Mouse (Mus musculus) intestine, postnatal 0 days (tissue): Measurements from ENCODE around the gene Iscu. TPM values are rescaled to one million over a fixed set of nuclear protein-coding genes. Genes with fewer than 3 reads are reported as not detected.

Experiments used
- ATAC-seq: fragments of 200-750 bp; cut with Nextera tagmentation; 2 replicates; pipeline ENCODE4 v1.8.0; 2017; ENCODE audit warnings: mild to moderate bottlenecking, moderate TSS enrichment, moderate library complexity
- H3K27ac ChIP-seq: fragments of 300-500 bp; sonication (generic); 2 replicates; pipeline ENCODE4 v1.5.1; 2014; ENCODE audit warnings: mild to moderate bottlenecking, low read depth, low read length, moderate library complexity
- H3K27me3 ChIP-seq: fragments of 300-500 bp; sonication (generic); replicated peaks from 2 replicates; pipeline ENCODE4 v1.6.1; 2014; ENCODE audit warnings: low read length, mixed read lengths; ENCODE audit not compliant: control insufficient read depth, insufficient read depth
- H3K36me3 ChIP-seq: fragments of 300-500 bp; sonication (generic); 2 replicates; pipeline ENCODE4 v1.6.1; 2014; ENCODE audit warnings: mild to moderate bottlenecking, moderate library complexity; ENCODE audit not compliant: control insufficient read depth, insufficient read depth
- H3K4me1 ChIP-seq: fragments of 300-500 bp; sonication (generic); replicated peaks from 2 replicates; pipeline ENCODE4 v1.6.1; 2014; ENCODE audit warnings: antibody characterized with exemption, low read length, mixed read lengths; ENCODE audit not compliant: control insufficient read depth, insufficient read depth
- H3K4me2 ChIP-seq: fragments of 300-500 bp; sonication (generic); replicated peaks from 2 replicates; pipeline ENCODE4 v1.6.1; 2014; ENCODE audit warnings: low read depth, mild to moderate bottlenecking, moderate library complexity
- H3K4me3 ChIP-seq: fragments of 300-500 bp; sonication (generic); 2 replicates; pipeline ENCODE4 v1.5.1; 2014; ENCODE audit warnings: low read depth, low read length
- H3K9ac ChIP-seq: fragments of 300-500 bp; sonication (generic); 2 replicates; pipeline ENCODE4 v1.6.1; 2014; ENCODE audit warnings: mild to moderate bottlenecking, low read depth, low read length
- H3K9me3 ChIP-seq: fragments of 300-500 bp; sonication (generic); 2 replicates; pipeline ENCODE4 v1.6.1; 2016; ENCODE audit warnings: mixed run types; ENCODE audit not compliant: control insufficient read depth
- CTCF ChIP-seq: sonication (generic); IDR thresholded peaks from 2 replicates; pipeline ENCODE4 v1.5.1; 2016; ENCODE audit warnings: low read depth, mild to moderate bottlenecking, control low read depth, antibody characterized with exemption, moderate library complexity
- WGBS: fragments of 180-500 bp; shearing (Covaris S2); extraction: QIAGEN DNeasy Blood & Tissue Kit; methylation state at CpG from one replicate; pipeline ENCODE4 v1.1.7; 2014; 5-methylcytosine and 5-hydroxymethylcytosine counted together
- polyA plus RNA-seq: library from polyadenylated mRNA; unstranded; fragments of >200 nt; fragmentation: Nextera tagmentation; extraction: Ambion mirVana; gene quantifications from 2 replicates; pipeline ENCODE4 v1.2.1, GENCODE M21; 2015

Gene Iscu
- polyA plus RNA-seq, 1 experiment from 2014 or later: 145 TPM

DNA sequence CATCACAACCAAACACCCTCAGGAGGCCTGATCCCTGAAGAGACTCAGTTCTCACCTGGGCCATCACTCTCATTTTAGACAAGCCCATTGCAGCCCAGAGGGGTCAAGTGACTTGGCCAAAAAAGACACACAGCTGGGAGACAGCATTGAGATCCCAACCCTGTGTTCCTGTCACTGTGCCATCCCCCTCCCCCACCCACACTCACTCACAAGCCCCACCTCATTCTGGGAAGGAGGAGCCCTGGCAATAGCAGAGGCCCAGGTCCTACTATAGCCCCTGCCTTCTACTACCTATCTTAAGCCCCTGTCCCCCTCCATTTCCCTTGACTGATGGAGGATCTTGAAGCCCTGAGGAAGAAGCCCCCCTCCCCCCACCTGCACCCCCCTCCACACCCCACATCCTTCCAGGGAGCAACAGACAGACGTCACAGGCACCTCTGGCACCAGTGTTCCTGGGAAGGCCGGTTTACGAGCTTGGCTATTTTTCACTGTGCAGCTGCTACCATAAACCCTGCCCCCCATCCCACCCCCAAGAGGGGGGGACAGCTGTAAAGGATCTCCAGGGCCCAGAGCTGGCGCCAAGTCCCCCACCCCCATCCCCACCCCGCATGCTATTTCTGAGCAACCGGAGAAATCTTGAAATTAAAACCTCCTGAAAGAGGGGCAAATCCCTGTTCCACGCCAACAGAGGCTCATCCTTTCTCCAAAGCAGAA is 16.7 kb downstream of the Iscu start:
- WGBS: 40% methylated on average over 7 of the region's 7 CpGs
- no peak overlapping the region for H3K4me3 ChIP-seq
- TF ChIP-seq CTCF: no peak
- H3K9me3 ChIP-seq: no peaks in the 10 kb centered on the region
- H3K4me1 ChIP-seq: 0 out of 2 replicates have a peak, but pooled peaks cover 2% of the 10 kb centered on the region
- no peaks in the 10 kb centered on the region for H3K27me3 ChIP-seq
- H3K36me3 ChIP-seq: no peaks in the 10 kb centered on the region
- no peak for ATAC-seq
- H3K9ac ChIP-seq: no peak overlapping the region
- H3K4me2 ChIP-seq: no peak overlapping the region
- H3K27ac ChIP-seq: no peak overlapping the region

DNA sequence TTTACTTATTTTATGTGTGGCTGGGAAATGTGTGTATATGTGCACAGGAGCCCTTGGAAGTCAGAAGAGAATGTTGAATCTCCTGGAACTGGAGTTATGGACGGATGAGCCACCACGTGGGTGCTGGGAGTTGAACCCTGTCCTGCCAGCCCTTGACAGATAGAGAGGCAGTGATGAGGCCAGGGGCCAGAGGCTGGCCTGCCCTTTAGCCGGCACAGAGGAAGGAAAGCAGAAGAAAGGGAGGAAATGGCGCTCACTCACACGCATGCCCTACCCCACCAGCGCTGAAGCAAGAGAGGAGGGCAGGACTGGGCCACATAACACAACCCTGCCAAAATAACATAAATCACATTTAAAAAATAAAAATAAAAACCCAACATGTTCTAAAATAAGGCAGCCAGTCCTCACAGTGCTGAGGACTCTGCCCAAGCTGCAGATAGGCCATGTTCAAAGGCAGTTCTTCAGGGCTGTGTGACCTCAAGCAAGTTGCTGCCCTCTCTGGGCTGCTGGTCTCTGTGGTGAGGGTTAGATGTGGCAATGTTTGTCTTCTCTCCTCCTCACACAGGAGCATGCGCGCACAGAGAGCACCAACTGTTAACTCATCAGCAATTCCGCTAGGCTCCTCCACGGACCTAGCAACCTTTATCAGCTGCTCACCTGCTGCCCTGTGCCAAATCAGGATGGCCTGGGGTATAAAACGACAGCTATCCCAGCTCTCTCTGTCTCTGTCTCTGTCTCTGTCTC is 18.1 kb downstream of the Iscu start:
- H3K4me3 ChIP-seq: no peak overlapping the region
- no peak overlapping the region for H3K27ac ChIP-seq
- H3K4me1 ChIP-seq: 0 out of 2 replicates have a peak, but pooled peaks cover 2% of the 10 kb centered on the region
- no peak for ATAC-seq
- no peak overlapping the region for H3K9ac ChIP-seq
- H3K4me2 ChIP-seq: no peak overlapping the region
- 37% methylated on average over 10 of the region's 11 CpGs for WGBS
- TF ChIP-seq CTCF: no peak
- 0 out of 2 replicates have a peak, but pooled peaks cover 5% of the 10 kb centered on the region for H3K36me3 ChIP-seq
- no peaks in the 10 kb centered on the region for H3K27me3 ChIP-seq
- H3K9me3 ChIP-seq: no peaks in the 10 kb centered on the region

DNA sequence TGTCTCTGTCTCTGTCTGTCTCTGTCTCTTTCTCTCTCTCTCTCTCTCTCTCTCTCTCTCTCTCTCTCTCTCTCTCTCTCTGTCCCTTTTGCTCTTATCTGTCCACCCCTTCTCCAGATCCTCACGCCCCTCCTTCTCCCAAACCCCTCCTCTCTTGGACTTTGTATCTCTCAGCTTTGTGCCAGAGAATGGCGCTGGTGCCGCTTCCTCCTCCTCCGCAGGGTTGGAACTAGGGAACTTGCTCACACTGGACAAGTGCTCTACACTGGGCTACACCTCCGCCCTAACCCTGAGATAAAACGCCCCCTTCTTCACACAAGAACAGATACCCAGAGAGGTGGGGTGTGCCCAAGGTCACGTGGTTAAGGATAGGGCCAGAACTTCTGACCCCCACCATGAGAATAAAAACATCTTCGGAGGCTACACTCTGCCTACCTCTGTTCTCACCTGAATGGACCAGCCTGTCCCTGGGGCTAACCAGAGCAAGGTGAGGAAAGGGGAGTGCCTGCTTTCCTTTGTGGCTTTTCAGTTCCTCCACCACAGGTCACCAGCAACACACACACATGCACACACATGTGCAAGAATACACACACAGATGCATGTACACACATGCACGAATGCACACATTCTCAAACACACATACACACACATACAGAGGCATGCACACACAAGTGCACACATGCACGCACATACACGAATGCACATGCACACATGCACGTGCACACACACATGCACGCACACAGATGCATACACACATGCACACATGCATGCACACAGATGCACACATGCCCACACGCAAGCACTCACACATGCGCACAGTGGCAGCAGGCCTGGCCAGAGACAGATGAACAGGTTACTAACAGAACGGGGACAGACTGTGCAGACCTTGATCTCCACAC is 18.9 kb downstream of the Iscu start:
- H3K27me3 ChIP-seq: no peaks in the 10 kb centered on the region
- H3K36me3 ChIP-seq: 0 out of 2 replicates have a peak, but pooled peaks cover 5% of the 10 kb centered on the region
- no peak for TF ChIP-seq CTCF
- ATAC-seq: 0 out of 2 replicates have a peak, but pooled peaks have one; percentile 37
- H3K9ac ChIP-seq: no peak overlapping the region
- no peak overlapping the region for H3K4me3 ChIP-seq
- no peak overlapping the region for H3K4me2 ChIP-seq
- 0 out of 2 replicates have a peak, but pooled peaks cover 2% of the 10 kb centered on the region for H3K4me1 ChIP-seq
- no peak overlapping the region for H3K27ac ChIP-seq
- no peaks in the 10 kb centered on the region for H3K9me3 ChIP-seq
- WGBS: 64% methylated on average over 16 of the region's 16 CpGs

GRCm38 (mm10) chr5:113796401-113797148 is 24.0 kb downstream of the Iscu start:
- Histone ChIP-seq H3K4me2 (peak overlapping the region; percentile 52), H3K9ac (no peak overlapping the region), H3K4me1 (no peaks in the 10 kb centered on the region), H3K36me3 (0 out of 2 replicates have a peak, but pooled peaks cover 5% of the 10 kb centered on the region), H3K9me3 (no peaks in the 10 kb centered on the region), H3K4me3 (no peak overlapping the region), H3K27ac (no peak overlapping the region; the same call in 1 of the 2 replicates), H3K27me3 (no peaks in the 10 kb centered on the region)
- TF ChIP-seq CTCF: no peak
- no peak for ATAC-seq
- WGBS: 7% methylated on average over 13 of the region's 13 CpGs

GRCm38 (mm10) chr5:113797149-113797882 is 24.8 kb downstream of the Iscu start:
- peak overlapping the region; percentile 34; the same call in 1 of the 2 replicates for H3K9ac ChIP-seq
- H3K4me2 ChIP-seq: peak overlapping the region; percentile 52
- no peaks in the 10 kb centered on the region for H3K9me3 ChIP-seq

More at GRCm38 (mm10) chr5:113797149-113797882, 24.8 kb downstream of the Iscu start:
- no peaks in the 10 kb centered on the region for H3K27me3 ChIP-seq
- H3K36me3 ChIP-seq: 0 out of 2 replicates have a peak, but pooled peaks cover 5% of the 10 kb centered on the region
- H3K4me3 ChIP-seq: 0 out of 2 replicates have a peak overlapping the region, but pooled peaks have one; percentile 0
- no peak for TF ChIP-seq CTCF
- H3K4me1 ChIP-seq: no peaks in the 10 kb centered on the region
- ATAC-seq: no peak
- H3K27ac ChIP-seq: no peak overlapping the region; the same call in 1 of the 2 replicates
- 23% methylated on average over 19 of the region's 19 CpGs for WGBS
